Mouse (Mus musculus) stomach, embryonic 16.5 days (tissue): Measurements from ENCODE around the gene Pnrc2. TPM values are rescaled to one million over a fixed set of nuclear protein-coding genes. Genes with fewer than 3 reads are reported as not detected.

ENCODE experiments used
- ATAC-seq: fragments of 200-750 bp; cut with Nextera tagmentation; 2 replicates; pipeline ENCODE4 v1.8.0; 2017; ENCODE audit warnings: moderate number of reproducible peaks, moderate TSS enrichment; ENCODE audit not compliant: insufficient read depth, low FRiP score
- H3K27ac ChIP-seq: fragments of 300-500 bp; sonication (generic); 2 replicates; pipeline ENCODE4 v1.5.1; 2014; ENCODE audit warnings: low read length
- H3K27me3 ChIP-seq: fragments of 300-500 bp; sonication (generic); 2 replicates; pipeline ENCODE4 v1.6.1; 2014; ENCODE audit warnings: low read length, control low read depth, mixed read lengths; ENCODE audit not compliant: control insufficient read depth, insufficient read depth
- H3K36me3 ChIP-seq: fragments of 300-500 bp; sonication (generic); 2 replicates; pipeline ENCODE4 v1.6.1; 2014; ENCODE audit warnings: low read length; ENCODE audit not compliant: control insufficient read depth, insufficient read depth
- H3K4me1 ChIP-seq: fragments of 300-500 bp; sonication (generic); 2 replicates; pipeline ENCODE4 v1.6.1; 2014; ENCODE audit warnings: low read length, control low read depth, mixed read lengths; ENCODE audit not compliant: control insufficient read depth, insufficient read depth
- H3K4me2 ChIP-seq: fragments of 300-500 bp; sonication (generic); 2 replicates; pipeline ENCODE4 v1.6.1; 2014; ENCODE audit warnings: low read depth, low read length, mixed read lengths
- H3K4me3 ChIP-seq: fragments of 300-500 bp; sonication (generic); replicated peaks from 2 replicates; pipeline ENCODE4 v1.5.1; 2014; ENCODE audit warnings: mild to moderate bottlenecking, low read length
- H3K9ac ChIP-seq: fragments of 300-500 bp; sonication (generic); 2 replicates; pipeline ENCODE4 v1.6.1; 2014; ENCODE audit warnings: low read length
- H3K9me3 ChIP-seq: fragments of 300-500 bp; sonication (generic); replicated peaks from 2 replicates; pipeline ENCODE4 v1.6.1; 2016; ENCODE audit warnings: low read length, control low read depth; ENCODE audit not compliant: control insufficient read depth
- WGBS: fragments of 180-500 bp; shearing (Covaris S2); extraction: QIAGEN DNeasy Blood & Tissue Kit; methylation state at CpG from one replicate; pipeline ENCODE4 v1.1.7; 2014; 5-methylcytosine and 5-hydroxymethylcytosine counted together
- polyA plus RNA-seq: library from polyadenylated mRNA; unstranded; fragments of >200 nt; fragmentation: Nextera tagmentation; extraction: Ambion mirVana; gene quantifications from 2 replicates; pipeline ENCODE4 v1.2.1, GENCODE M21; 2015

Gene Pnrc2
- polyA plus RNA-seq, 1 experiment from 2014 or later: 168 TPM

- Histone ChIP-seq H3K4me2 (no peak overlapping the region), H3K9me3 (no peaks in the 10 kb centered on the region), H3K9ac (no peak overlapping the region), H3K36me3 (no peaks in the 10 kb centered on the region), H3K4me1 (peaks cover 3% of the 10 kb centered on the region; the same call in 1 of the 2 replicates), H3K27ac (no peak overlapping the region), H3K27me3 (no peaks in the 10 kb centered on the region), H3K4me3 (no peak overlapping the region)
- no peak for ATAC-seq
- 50% methylated on average over 3 of the region's 3 CpGs for WGBS
Measured at GRCm38 (mm10) chr4:135912164-135912563, 38.5 kb upstream of the Pnrc2 start.

GRCm38 (mm10) chr4:135911531-135911930 lies 37.9 kb upstream of the Pnrc2 start:
- Histone ChIP-seq H3K36me3 (no peaks in the 10 kb centered on the region), H3K9me3 (no peaks in the 10 kb centered on the region), H3K4me3 (no peak overlapping the region), H3K27me3 (no peaks in the 10 kb centered on the region), H3K27ac (no peak overlapping the region), H3K9ac (no peak overlapping the region), H3K4me2 (no peak overlapping the region), H3K4me1 (peaks cover 3% of the 10 kb centered on the region; the same call in 1 of the 2 replicates)
- ATAC-seq: no peak
- WGBS: 67% methylated on average over 7 of the region's 7 CpGs

GRCm38 (mm10) chr4:135909326-135910066 lies 35.8 kb upstream of the Pnrc2 start:
- no peaks in the 10 kb centered on the region for H3K27me3 ChIP-seq
- no peak for ATAC-seq
- no peak overlapping the region for H3K4me3 ChIP-seq
- no peak overlapping the region for H3K9ac ChIP-seq
- H3K36me3 ChIP-seq: no peaks in the 10 kb centered on the region
- no peaks in the 10 kb centered on the region for H3K9me3 ChIP-seq
- H3K4me1 ChIP-seq: peaks cover 3% of the 10 kb centered on the region; the same call in 1 of the 2 replicates
- H3K27ac ChIP-seq: no peak overlapping the region
- WGBS: 32% methylated on average over 13 of the region's 13 CpGs
- no peak overlapping the region for H3K4me2 ChIP-seq

DNA sequence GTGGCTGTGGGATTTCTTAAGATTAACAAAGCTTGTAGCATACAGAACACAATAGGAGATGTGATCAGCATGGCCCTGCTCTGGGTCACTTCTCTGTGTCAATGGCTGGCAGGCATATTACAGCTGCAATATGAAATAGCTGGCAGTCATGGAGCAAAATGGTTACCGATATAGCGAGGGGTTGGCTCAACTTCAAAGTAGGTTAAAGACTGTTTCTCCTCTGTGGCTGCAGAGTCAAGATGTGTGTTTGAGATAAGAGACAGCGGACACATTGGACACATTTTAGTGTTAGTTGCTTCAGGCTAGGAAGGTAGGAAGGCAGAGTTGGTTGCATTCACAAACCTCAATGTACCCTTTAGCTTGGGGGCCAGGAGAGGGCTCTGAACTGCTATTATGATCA lies 33.0 kb upstream of the Pnrc2 start:
- Histone ChIP-seq H3K9ac (no peak overlapping the region), H3K4me2 (no peak overlapping the region), H3K4me3 (no peak overlapping the region), H3K27ac (no peak overlapping the region), H3K9me3 (no peaks in the 10 kb centered on the region), H3K36me3 (no peaks in the 10 kb centered on the region), H3K4me1 (peaks cover 3% of the 10 kb centered on the region; the same call in 1 of the 2 replicates), H3K27me3 (no peaks in the 10 kb centered on the region)
- ATAC-seq: no peak
- WGBS: 84% methylated on average over 3 of the region's 3 CpGs

GRCm38 (mm10) chr4:135904810-135905209 lies 31.2 kb upstream of the Pnrc2 start:
- Histone ChIP-seq H3K4me3 (no peak overlapping the region), H3K9ac (no peak overlapping the region), H3K27me3 (no peaks in the 10 kb centered on the region), H3K36me3 (no peaks in the 10 kb centered on the region), H3K27ac (no peak overlapping the region), H3K4me2 (no peak overlapping the region), H3K4me1 (peaks cover 3% of the 10 kb centered on the region; the same call in 1 of the 2 replicates), H3K9me3 (no peaks in the 10 kb centered on the region)
- no peak for ATAC-seq
- 30% methylated on average over 1 of the region's 1 CpGs for WGBS

GRCm38 (mm10) chr4:135902606-135903242 lies 29.1 kb upstream of the Pnrc2 start:
- no peak overlapping the region for H3K9ac ChIP-seq
- WGBS: 91% methylated on average over 4 of the region's 4 CpGs
- H3K4me3 ChIP-seq: no peak overlapping the region
- no peaks in the 10 kb centered on the region for H3K9me3 ChIP-seq
- H3K4me1 ChIP-seq: no peaks in the 10 kb centered on the region
- H3K4me2 ChIP-seq: no peak overlapping the region
- no peaks in the 10 kb centered on the region for H3K36me3 ChIP-seq
- no peak overlapping the region for H3K27ac ChIP-seq
- no peaks in the 10 kb centered on the region for H3K27me3 ChIP-seq
- no peak for ATAC-seq

DNA sequence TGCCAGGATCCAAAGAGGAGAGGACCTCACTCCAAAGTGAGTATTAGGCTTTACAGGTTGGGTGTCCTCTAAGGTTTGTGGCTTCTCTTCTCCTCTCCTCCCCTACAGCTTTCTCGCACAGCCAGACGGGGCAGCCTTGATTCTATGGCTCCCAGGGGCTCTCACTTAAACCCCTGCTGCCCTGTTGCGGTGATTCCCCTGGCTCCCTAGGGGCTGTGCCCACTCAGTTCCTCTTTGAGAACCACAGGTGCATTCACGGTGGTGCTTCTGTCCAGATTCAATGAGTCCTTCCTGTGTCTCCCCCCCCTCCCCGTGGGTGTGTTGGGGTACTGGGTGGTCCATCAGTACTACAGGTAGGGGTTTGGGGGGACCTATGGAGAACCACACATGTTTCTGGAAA lies 26.4 kb upstream of the Pnrc2 start:
- Histone ChIP-seq H3K9ac (no peak overlapping the region), H3K4me3 (no peak overlapping the region), H3K27me3 (no peaks in the 10 kb centered on the region), H3K36me3 (no peaks in the 10 kb centered on the region), H3K4me2 (no peak overlapping the region), H3K4me1 (no peaks in the 10 kb centered on the region), H3K27ac (no peak overlapping the region), H3K9me3 (no peaks in the 10 kb centered on the region)
- 72% methylated on average over 5 of the region's 5 CpGs for WGBS
- ATAC-seq: no peak

DNA sequence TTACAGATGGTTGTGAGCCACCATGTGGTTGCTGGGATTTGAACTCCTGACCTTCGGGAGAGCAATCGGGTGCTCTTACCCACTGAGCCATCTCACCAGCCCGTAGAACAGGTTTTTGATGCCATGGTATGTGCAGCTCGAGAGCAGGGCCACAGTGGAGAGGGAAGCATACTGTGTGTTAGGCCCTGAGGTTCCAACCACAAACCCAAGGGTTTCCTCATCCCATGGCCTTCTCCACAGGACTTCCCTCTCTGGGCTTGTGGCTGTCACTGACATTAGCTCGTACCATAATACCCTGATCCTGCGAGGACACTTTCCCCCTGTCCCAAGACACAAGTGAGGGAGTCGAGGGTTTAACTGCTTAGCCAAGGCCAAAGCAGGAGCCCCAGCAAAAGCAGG lies 25.4 kb upstream of the Pnrc2 start:
- 83% methylated on average over 7 of the region's 7 CpGs for WGBS
- no peaks in the 10 kb centered on the region for H3K36me3 ChIP-seq
- no peak for ATAC-seq
- no peak overlapping the region for H3K9ac ChIP-seq
- H3K27me3 ChIP-seq: no peaks in the 10 kb centered on the region
- no peak overlapping the region for H3K4me3 ChIP-seq
- H3K4me1 ChIP-seq: no peaks in the 10 kb centered on the region
- H3K4me2 ChIP-seq: no peak overlapping the region
- no peaks in the 10 kb centered on the region for H3K9me3 ChIP-seq
- H3K27ac ChIP-seq: no peak overlapping the region

GRCm38 (mm10) chr4:135898380-135899049 lies 24.9 kb upstream of the Pnrc2 start:
- H3K4me3 ChIP-seq: no peak overlapping the region
- H3K36me3 ChIP-seq: no peaks in the 10 kb centered on the region
- no peak overlapping the region for H3K4me2 ChIP-seq
- peak overlapping the region; percentile 35 for H3K9ac ChIP-seq
- peak overlapping the region; percentile 38; the same call in 1 of the 2 replicates for H3K27ac ChIP-seq
- no peaks in the 10 kb centered on the region for H3K27me3 ChIP-seq
- no peaks in the 10 kb centered on the region for H3K4me1 ChIP-seq
- 60% methylated on average over 9 of the region's 9 CpGs for WGBS
- ATAC-seq: peak; percentile 60; the same call in 1 of the 2 replicates
- H3K9me3 ChIP-seq: no peaks in the 10 kb centered on the region
